Mouse (Mus musculus): ENCODE measurements around the gene Cacnb3.

- TF ChIP-seq CTCF (IDR thresholded peaks at IDR 0.05; ENCODE audit: low read depth), result no peak
- no peak for TF ChIP-seq EP300 (optimal IDR thresholded peaks at IDR 0.05)
These were observed 43.8 kb downstream of the Cacnb3 start for GRCm38 (mm10) chr15:98674284-98674993.
